Mouse (Mus musculus) T-helper 2 cell (primary cell): Measurements from ENCODE around the gene Emilin1.

Experiments
- in situ Hi-C: fragments of 300-600 bp; cut with MboI, MseI; formaldehyde crosslinking; loops from one replicate; pipeline ENCODE4 v1.15.1; 2025; ENCODE audit warnings: high pct_unique_total_duplicates

Emilin1 gene

GRCm38 (mm10) chr5:30907413-30908059 is 5.7 kb upstream of the Emilin1 start, which contains the start of gene Ost4:
TSS of gene Ost4 (minus strand) at chr5:30907788.
- in situ Hi-C loops: no loop called here

- in situ Hi-C loops: no loop called here
These were observed 4.5 kb upstream of the Emilin1 start for GRCm38 (mm10) chr5:30908426-30909299.

- in situ Hi-C loops: no loop called here
These were observed 3.9 kb upstream of the Emilin1 start for GRCm38 (mm10) chr5:30909300-30909659.

GRCm38 (mm10) chr5:30909863-30910262 is 3.3 kb upstream of the Emilin1 start:
- in situ Hi-C loops: no loop called here

GRCm38 (mm10) chr5:30910481-30910880 is 2.7 kb upstream of the Emilin1 start:
- in situ Hi-C loops: no loop called here

- in situ Hi-C loops: no loop called here
These were observed 1.0 kb upstream of the Emilin1 start for GRCm38 (mm10) chr5:30912156-30912555.

- in situ Hi-C loops: no loop called here
These were observed 966 bp downstream of the Emilin1 start for GRCm38 (mm10) chr5:30914101-30914635.

- in situ Hi-C loops: no loop called here
These were observed 1.6 kb downstream of the Emilin1 start for GRCm38 (mm10) chr5:30914849-30915248.

- in situ Hi-C loops: no loop called here
These were observed 2.3 kb downstream of the Emilin1 start for GRCm38 (mm10) chr5:30915456-30915855.

- in situ Hi-C loops: no loop called here
These were observed 2.8 kb downstream of the Emilin1 start for GRCm38 (mm10) chr5:30915974-30916433.

GRCm38 (mm10) chr5:30916841-30917240 is 3.6 kb downstream of the Emilin1 start:
- in situ Hi-C loops: no loop called here

GRCm38 (mm10) chr5:30917348-30917747 is 4.1 kb downstream of the Emilin1 start:
- in situ Hi-C loops: no loop called here

- in situ Hi-C loops: no loop called here
These were observed 4.9 kb downstream of the Emilin1 start for GRCm38 (mm10) chr5:30917891-30918670.

GRCm38 (mm10) chr5:30918691-30919090 is 5.5 kb downstream of the Emilin1 start:
- in situ Hi-C loops: no loop called here

- in situ Hi-C loops: no loop called here
These were observed 6.8 kb downstream of the Emilin1 start for GRCm38 (mm10) chr5:30919831-30920614.

GRCm38 (mm10) chr5:30920621-30921020 is 7.4 kb downstream of the Emilin1 start:
- in situ Hi-C loops: no loop called here

GRCm38 (mm10) chr5:30921256-30922033 is 8.2 kb downstream of the Emilin1 start, which contains the start of gene Khk:
TSS of gene Khk (plus strand) at chr5:30921431.
- in situ Hi-C loops: no loop called here

- in situ Hi-C loops: no loop called here
These were observed 9.4 kb downstream of the Emilin1 start for GRCm38 (mm10) chr5:30922581-30923041.

- in situ Hi-C loops: no loop called here
These were observed 9.9 kb downstream of the Emilin1 start for GRCm38 (mm10) chr5:30923119-30923518.

GRCm38 (mm10) chr5:30924614-30925013 is 11.4 kb downstream of the Emilin1 start:
- in situ Hi-C loops: no loop called here
